Mouse (Mus musculus) lung, postnatal 36 days (tissue): ENCODE results near the gene Sh3bp4.

ENCODE experiments used
- DNase-seq: peaks from one replicate; pipeline ENCODE4 v3.0.0; 2022; ENCODE audit warnings: mixed read lengths

Gene Sh3bp4

DNA sequence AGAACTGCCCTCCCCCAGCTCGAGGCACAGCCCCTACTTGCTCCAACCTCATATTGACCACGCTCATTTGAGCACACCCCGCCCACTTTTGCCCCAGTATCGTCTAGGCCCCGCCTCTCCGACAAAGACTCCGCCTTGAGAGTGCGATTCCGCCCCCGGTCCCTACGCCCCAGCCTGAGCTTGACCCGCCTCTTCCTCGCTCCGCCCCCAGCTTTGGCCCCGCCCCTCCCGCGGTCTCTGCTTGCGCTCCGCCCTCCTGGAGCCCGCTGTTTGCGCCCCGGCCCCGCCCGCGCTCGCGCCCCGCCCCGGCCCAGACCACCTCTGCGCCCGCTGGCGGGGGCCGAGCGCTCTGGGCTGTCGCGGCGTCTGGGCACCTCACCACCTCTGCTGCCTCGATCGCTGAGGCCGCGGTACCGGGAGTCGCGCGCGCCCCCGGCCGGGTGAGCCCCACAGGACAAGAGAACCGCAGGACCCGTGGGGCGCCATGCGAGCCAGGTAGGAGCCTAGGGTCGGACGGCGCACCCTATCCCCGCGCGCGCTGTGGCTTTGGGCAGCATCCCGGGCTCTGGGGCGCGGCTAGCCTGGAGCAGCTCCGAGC is at the start of gene Sh3bp4:
Sh3bp4 (plus strand) TSS at position 313 of the 598 bp plus-strand sequence.
- DNase-seq = peak; percentile 100

DNA sequence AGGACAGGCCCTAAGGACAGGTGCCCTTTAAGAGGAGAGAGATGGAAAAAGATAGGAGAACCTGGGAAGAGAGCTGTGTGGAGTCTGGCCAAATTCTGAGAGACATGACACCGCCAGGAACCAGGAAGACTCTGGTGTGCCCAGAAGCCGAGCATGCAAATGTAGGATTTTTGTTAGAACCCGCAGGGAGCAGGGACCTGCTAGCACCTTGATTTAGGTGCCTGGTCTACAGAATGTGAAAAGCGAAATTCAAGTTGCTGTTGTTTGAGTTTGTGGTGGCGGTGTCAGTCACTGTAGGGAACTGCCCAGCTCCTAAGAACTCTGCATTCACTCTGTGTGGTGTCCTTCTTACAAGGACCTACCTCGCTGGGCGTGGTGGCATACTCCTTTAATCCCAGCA is 47.2 kb upstream of the Sh3bp4 start:
- no peak for DNase-seq

DNA sequence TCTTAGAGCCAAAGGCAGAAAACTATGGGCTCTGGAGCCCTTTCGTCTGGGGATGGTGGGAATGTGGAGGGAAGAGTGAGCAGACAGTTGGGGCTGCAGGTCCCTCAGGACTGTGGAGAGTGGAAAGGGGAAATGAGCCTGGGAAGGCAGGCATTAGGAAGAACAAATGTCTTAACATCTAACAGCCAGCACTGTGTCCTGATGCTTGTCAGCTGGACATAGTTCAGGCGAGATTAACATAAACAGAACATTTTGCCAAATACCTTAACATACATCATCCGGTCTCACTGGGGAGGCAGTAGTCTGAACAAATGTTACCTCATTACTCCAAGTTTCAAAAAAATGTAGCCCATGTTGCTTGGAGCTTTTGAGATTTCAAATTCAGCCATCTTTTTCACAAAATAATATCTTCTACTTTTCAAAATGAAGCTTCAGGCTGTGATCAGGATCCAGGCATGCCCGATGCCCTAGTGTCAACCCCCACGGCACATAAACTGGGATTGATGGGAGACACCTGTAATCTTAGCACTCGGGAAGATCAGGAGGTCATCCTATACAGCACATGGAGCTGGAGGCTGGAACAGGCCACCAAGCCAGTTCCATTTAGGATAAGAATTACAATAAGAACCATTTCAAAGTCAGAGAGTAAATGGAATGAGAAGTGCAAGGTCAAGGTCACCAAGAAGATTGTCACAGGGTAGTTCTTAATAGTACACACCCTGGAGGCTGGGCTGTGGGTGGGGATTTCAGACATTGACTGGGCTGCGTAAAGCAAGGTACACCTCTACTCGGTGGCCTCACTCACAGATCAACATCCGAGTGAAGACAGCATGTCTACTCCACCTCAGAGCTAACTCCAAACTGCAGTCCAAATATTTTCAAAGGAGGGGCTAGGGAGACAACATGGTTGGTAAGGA is 45.3 kb upstream of the Sh3bp4 start:
- DNase-seq = no peak

DNA sequence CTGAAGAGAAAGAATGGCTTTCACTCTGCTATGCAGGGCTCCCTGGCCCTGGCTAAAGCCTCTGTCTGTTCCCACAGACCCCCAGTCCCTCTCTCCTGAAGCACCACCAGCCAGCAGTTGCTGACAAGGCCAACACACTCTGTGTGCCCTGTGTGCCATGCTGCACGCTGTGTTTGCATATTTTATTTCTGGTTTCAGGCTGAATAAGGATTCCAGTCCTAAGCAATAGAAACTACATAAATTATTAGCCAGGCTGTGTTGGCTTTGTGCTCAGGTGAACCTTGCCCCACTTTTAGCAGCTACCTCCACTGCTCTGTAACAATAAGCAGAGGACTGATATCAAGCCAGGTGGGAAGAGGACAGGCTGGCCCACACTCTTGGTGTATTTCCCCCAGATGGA is 44.2 kb upstream of the Sh3bp4 start:
- no peak for DNase-seq

DNA sequence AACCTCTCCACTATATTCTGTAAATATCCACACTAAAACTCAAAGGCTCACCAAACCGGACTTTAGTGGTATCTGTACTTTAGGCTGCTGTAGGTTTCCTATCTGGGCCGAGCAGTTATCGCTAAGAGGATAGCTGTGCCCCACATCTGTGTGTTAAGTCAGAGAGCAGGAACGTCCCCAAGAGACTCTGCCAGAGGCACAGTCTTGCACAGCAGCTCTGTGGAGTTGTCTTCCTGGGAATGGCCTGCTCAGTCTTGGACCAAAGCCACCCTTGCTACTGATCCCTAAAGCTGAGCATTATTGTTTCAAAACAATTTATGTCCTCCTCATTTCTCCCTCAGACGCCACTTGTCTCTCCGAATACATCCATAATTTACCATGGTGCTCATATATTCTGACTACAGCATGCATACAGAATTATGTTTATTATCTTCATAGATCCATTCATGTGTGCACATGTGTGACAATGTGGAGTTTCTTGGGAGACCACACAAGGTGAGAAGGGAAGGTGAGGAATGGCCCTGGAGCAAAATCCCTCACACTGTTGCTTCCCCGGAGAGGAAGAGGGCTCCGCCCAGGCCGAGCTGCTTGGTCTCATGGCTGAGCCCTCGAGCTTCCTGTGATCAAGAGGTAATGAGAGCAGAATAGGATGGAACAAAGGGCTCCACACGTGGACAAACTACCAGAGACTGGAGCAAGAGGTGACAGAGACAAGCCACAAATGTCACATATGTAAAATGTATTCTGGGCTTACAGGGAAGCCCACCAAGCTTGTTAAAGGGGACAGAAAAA is 40.9 kb upstream of the Sh3bp4 start:
- DNase-seq = no peak

DNA sequence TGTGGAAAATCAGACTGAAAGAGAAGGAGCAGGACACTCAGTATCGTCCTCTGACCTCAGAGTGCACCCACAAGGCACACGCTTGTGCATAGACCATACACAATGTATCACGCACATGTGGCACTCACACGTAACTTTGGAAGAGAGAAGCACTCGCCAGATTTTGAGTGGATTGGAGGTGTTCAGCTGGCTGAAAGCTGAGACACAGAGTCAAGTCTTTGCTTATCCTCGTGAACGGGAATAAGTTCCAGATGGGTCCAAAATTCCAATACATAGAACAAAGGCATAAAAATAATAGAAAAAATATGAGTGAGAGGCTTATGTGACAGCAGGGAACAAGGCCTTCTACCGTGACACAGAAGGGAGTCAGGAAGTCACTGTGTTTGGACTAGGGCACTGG is 36.6 kb upstream of the Sh3bp4 start:
- DNase-seq = no peak

DNA sequence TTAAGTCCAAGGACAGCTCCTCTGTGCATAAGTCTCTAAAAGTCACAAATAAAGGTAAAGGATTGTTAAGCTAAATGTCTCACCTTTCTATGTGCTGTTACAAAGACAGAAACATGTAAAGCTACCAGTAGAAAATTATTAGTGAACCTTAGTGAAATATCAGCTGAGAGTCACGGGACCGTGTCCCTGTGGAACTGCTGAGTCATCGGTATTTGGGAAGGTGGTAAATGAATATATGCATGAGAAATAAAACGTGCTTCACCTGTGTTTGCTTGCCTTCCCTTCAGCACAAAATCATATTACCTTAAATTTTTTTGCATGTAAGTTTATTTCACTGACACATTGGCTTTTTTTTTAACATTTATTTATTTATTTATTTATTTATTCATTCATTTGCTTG is 36.2 kb upstream of the Sh3bp4 start:
- DNase-seq = no peak

DNA sequence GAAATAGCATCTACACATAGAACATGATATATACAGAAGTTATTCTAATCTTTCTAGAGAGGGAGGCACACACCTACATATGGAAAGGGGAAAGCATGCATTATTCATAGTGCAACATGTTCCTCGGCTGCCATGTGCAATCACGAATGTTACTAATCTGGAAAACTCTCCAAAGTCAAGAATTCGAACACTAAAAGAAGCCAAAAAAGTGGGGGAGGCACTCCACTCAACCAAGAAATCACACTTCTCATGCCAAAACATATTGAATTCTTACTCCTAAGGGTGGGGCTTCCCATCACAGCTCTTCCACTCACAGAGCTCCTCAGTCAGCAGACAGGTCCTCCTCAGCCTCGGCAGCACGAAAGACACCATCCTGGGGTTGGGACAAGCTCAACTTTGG is 35.1 kb upstream of the Sh3bp4 start:
- DNase-seq = no peak

DNA sequence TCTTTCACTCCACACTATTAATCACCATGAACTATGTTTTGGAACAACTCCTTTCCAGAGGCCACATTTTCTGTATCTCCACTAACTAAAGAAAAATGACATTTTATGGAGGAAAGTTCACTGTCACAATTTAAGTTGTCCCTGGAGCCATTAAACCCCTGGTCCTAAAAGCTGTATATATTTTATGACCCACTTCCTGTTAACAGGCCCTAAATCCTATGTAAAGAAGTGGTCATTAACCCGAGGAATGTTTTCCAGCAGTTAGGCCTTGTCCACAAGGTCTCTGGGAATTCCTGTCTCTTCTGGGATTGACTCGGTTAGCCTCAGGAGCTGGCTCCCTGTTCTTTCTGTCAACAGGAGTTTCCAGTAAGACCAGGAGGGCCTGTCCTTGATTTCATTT is 30.4 kb upstream of the Sh3bp4 start:
- DNase-seq = no peak

DNA sequence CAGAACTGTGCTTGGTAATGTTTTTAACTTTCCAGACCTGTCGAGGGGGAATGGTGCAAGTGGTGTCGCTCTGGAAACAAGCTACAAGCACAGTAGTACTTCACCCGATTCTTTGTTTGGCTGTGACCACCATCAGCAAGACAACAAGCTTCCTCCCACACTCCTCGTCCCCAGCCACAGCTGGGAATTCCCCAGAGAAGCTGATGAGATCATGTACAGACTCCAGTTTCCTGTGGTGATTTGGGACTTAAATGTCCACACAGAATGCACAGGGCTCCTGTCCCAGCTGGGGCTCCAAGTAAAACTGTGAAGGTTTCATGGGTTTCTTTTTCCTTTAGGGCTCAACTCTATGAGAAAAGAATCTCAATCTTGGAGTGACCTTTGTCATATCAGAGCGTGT is 28.9 kb upstream of the Sh3bp4 start:
- peak; percentile 52 for DNase-seq

DNA sequence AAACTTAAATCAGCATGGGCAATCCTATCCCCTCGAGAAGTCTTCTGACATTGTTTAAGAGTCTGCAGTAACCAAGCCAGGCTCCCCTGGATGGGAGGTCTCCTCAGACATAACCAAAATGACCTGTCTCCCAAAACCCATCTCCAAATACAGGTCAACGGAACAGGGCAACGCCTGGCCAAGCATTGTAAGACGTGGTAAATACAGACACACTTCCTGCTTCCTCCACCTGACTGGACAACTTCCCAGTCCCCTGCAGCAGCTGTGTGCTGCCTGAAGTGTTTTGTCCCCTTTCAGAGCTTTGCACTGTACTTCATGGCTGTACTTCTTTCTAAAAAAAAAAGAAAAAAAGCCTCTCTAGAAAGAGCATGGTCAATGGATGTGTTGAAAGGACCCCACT is 28.1 kb upstream of the Sh3bp4 start:
- DNase-seq = peak; percentile 4

DNA sequence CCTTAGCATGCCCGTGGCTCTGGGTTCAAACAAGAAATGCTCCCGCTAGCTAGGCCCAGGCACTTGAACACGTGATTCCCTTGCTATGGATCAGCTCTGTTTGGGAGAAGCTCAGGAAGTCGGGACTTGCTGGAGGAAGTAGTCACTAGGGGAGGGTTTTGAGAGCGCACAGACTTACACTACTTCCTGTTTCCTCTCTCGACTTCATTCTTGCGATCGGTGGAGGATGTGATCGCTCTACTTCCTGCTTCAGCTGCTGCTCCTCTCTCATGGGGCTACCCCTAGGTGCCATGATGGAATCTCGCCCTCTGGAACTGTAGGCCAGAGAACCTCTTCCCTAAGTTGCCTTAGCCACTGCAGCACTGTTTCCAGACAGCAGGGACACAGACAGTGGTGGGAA is 27.3 kb upstream of the Sh3bp4 start:
- DNase-seq = peak; percentile 18

DNA sequence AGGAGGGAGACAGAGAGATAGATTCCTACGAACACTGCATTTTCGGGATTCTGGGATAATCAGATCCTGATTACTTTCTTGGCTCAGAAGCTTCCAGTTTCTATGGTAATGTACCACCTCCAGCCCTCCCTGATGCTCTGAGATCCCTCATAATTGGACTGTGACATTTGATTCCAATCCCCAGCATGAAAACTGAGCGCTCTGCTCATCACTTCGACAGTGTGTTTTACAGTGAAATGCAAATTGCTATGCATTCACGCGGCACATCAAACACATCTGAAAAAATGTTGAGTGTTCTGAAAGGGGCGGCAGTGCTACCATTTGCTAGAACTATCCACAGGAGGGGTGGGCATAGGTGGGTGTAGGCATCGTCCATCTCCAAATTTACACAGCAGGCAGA is 24.8 kb upstream of the Sh3bp4 start:
- DNase-seq = no peak

DNA sequence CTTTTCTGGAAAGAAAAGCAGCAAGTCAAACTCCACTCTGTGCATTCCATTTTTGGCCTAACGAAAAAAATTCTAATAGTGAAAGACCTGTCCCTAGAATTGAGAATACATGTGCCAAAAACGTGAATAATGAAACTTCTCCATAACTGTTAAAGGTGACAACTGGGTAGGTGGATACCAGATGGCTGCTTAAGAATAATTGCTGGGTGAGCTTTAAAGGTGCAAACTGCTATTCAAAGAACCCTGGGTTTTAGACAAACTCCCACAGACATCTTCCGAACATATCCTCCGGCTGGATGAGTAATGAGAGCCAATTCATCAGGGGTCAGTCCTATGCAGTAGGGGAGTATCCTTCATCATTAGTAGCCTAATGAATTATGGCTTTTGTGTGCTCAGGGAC is 20.7 kb upstream of the Sh3bp4 start:
- DNase-seq = no peak

DNA sequence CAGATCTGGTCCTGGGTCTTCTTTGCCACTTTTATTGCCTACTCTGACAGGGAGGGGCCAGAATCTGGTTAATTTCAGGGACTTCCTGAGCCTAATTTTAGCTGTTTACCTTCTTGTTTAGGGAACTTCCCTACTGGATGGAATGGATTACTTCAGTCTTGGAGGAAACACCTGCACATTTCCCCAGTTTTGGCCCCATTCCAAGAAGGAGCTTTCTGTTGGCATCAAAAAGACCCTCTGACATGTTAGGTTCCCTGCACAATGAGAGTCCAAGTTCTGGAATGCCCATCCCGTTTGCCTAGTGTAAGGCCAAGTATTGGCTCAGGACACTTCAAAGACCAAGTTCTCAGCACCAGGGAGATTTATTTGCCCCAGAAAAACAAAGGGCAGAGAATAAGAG is 14.0 kb upstream of the Sh3bp4 start:
- DNase-seq = no peak

DNA sequence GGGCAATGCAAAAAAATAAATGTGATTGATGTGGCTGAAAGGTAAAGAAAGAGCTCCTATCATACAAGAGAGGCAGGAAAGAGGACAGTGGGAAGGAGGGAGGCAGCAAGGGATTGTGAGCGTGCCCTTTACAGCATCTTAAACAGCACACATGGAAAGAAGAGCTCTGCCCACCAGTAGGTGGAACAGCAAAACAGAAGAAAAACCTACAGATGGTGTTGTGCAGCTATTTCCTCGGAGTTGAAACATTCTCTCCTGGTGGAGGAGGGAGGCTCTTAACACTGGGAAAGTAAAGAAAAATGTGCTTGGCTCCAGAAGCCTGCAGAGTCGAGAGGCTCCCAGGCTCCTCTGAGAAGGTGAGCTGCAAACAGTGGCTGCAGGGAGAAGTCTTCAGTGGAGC is 12.8 kb upstream of the Sh3bp4 start:
- no peak for DNase-seq

DNA sequence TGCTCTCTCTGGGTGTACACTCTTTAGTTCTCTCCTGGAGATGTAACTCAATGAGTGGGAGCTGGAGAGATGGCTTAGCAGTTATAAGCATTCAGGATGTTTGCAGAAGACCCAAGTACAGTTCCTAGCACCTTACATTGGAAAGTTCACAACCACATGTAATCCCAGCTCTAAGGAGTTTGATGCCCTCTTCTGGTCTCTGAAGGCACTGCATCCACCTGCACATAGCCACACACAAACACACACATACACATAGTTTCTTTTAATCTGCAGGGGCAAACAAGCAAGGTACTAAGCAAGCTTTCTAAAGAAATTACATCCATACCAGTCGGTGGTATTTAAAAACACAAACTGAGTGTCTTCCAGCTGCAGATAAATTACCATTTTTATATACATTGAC is 12.2 kb upstream of the Sh3bp4 start:
- DNase-seq = no peak

DNA sequence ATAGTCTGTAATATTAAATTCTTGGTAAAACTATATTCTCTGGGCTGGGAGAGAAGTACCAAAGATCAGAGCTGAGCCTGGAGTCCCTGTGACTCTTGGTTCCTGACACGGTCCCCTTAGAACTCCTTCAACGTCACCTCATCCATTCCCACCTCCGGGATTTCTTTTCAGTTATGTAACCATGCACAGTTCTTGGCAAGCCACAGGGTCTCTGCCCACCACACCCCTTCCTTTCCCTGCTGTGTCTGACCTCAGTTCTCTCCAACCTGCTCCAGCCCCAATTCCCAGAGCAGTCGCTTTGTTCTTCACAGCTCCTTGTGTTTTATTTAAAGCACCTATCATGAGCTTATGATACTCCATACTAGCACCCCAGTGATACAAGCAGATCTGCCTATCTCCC is 7.2 kb upstream of the Sh3bp4 start:
- peak; percentile 77 for DNase-seq

DNA sequence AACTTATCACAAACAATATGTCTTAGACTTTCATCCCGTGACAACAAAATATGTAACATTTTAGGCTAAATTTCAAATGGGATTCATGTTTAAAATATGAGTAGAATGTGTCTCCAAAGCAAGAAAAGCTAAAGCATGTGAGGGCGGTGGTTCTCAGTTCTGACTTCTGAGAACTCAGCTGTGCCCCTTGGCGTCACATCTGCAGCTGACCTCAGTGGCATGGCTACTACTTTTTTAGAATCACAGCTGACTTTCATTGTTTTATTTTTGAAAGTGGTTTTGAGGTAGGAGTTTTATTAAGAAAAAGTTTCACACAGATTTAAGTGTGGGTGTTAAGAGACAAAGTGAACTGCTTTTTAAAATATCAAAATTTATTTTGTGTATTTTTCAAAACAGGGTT is 6.4 kb upstream of the Sh3bp4 start:
- DNase-seq = no peak

DNA sequence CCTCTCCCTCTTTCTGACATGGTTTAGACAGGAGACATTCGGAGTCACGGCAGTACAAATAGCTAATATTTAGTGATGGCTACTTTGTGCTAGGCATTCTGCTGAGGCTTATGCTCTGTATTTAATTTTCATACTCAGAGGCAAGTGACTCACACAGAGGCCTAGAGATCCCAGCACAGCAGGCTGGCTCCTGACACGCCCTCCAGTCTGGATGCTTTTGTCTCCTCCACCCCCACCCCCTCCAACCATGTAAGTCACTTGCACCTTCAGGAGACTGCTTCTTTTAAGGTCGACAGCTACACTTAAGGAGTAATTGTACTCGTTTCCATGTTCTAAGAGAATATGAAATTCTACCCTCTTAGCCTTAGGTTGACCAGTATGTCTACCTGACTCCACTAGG is 1.4 kb upstream of the Sh3bp4 start:
- DNase-seq = no peak

DNA sequence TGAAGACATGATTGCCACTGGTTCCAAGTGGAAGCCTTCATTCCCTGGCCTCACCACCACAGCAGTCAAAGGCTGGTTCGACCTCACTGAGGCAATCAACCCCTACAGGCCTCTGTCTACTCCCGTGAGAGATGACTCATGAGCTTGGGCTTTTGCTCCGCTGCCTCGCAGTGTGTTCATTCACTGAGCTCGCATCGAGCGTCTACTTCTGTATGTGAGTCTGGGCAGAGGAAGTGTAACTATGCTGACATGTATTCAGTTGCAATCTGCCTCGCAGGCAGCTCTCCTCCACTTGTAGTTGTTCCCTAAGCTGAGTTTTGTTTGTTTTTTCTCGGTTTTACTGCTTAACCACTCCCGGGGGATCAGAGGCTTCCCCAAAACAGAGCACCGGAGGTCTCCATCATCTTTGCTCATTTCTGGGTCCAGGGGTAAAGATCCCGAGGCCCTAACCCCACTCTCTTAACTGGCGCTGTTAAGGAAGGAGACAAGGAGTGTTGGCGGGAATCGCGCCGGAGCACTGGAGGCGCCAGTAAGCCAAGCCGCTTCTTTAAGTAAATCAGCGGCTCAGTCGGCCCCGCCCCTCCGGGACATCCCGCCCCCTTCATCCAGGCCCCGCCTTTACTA is 624 bp upstream of the Sh3bp4 start:
- DNase-seq = peak; percentile 65

DNA sequence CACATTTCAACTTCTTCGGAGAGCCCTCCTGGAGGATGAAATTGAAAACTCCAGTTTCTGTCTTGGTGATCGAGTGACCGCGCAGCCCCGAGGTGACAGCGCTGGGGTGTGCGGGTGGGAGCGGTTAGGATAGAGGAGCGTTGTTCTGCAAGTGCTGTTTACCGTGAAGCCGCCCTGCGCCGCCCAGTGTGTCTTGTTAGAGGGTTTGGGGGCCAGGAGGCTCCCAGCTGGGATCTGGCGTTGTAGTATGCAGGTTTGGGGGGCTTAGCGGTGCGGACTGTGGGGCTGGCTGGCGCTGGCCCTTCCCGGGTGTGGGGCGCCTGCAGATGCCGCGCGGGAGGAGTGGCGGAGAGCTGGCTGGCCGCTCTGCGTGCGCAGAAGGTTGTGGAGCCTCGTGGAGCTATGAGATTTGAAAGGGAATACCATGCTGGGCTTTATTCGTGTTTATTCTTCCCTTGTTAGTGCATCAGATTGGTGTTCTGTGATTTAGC is 701 bp downstream of the Sh3bp4 start:
- peak; percentile 46 for DNase-seq
